Mouse (Mus musculus): ENCODE data around the gene Prkcb. TPM values are rescaled to one million over a fixed set of nuclear protein-coding genes. Genes with fewer than 3 reads are reported as not detected.

Prkcb gene
- polyA plus RNA-seq, 1 experiment from 2014 or later: 4.8 TPM

DNA sequence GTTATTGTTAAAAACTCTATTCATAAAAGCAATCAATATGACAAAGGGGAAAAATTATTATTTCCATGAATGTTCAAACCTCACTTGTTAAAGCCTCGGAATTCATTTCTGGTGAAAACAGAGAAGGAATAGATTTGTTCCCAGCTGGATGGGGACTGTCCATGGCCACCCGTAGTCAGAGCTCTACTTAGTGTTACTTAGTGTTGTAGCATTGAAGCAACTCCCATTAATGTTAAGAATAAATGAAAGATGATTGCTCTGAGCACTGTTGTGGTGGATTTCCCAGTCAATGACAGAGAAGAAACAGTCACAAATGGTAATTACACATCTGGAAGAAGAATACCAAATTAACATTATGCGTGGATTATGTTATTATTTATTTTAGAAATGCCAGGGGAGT, 89.4 kb downstream of the Prkcb start:
- no peak overlapping the region for H3K4me3 ChIP-seq (ENCODE audit: low read length)
- H3K36me3 ChIP-seq (ENCODE audit: insufficient read depth, low read length): no peaks in the 10 kb centered on the region
- 88% methylated on average over 3 of the region's 3 CpGs for WGBS
- H3K4me2 ChIP-seq (replicated peaks; ENCODE audit: low read depth, low read length): no peak overlapping the region
- no peaks in the 10 kb centered on the region for H3K4me1 ChIP-seq (ENCODE audit: insufficient read depth, low read length)
- no peaks in the 10 kb centered on the region for H3K9me3 ChIP-seq (ENCODE audit: low read length)
- H3K27ac ChIP-seq (ENCODE audit: low read length): no peak overlapping the region
- no peaks in the 10 kb centered on the region for H3K27me3 ChIP-seq (ENCODE audit: insufficient read depth, low read length)
- H3K9ac ChIP-seq (replicated peaks; ENCODE audit: low read length): no peak overlapping the region
- no peak for ATAC-seq (ENCODE audit: low FRiP score, low TSS enrichment)

DNA sequence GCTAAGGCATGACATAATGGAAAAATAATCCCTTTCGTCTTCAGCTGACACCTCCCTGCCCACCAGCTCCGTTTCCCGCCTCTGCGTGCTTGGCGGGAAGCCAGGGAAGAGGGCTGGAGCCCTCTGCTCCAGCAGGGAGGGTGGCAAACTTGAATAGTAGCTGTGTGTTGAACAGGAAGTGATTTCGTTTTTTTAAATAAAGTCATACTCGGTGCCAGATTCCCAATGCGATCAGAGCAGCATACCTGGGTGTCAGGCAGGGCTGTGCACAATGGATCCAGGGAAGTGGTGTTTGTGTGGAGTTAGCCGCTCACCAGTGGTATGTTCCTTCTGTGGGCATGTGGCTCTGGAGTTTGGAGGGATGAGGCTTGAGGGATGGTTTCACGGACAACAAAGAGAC, 89.9 kb downstream of the Prkcb start:
- no peaks in the 10 kb centered on the region for H3K36me3 ChIP-seq (ENCODE audit: insufficient read depth, low read length)
- H3K27ac ChIP-seq (ENCODE audit: low read length): no peak overlapping the region
- H3K27me3 ChIP-seq (ENCODE audit: insufficient read depth, low read length): no peaks in the 10 kb centered on the region
- H3K9ac ChIP-seq (replicated peaks; ENCODE audit: low read length): no peak overlapping the region
- ATAC-seq (ENCODE audit: low FRiP score, low TSS enrichment): no peak
- H3K4me1 ChIP-seq (ENCODE audit: insufficient read depth, low read length): no peaks in the 10 kb centered on the region
- H3K9me3 ChIP-seq (ENCODE audit: low read length): no peaks in the 10 kb centered on the region
- 50% methylated on average over 10 of the region's 10 CpGs for WGBS
- no peak overlapping the region for H3K4me3 ChIP-seq (ENCODE audit: low read length)
- H3K4me2 ChIP-seq (replicated peaks; ENCODE audit: low read depth, low read length): no peak overlapping the region

DNA sequence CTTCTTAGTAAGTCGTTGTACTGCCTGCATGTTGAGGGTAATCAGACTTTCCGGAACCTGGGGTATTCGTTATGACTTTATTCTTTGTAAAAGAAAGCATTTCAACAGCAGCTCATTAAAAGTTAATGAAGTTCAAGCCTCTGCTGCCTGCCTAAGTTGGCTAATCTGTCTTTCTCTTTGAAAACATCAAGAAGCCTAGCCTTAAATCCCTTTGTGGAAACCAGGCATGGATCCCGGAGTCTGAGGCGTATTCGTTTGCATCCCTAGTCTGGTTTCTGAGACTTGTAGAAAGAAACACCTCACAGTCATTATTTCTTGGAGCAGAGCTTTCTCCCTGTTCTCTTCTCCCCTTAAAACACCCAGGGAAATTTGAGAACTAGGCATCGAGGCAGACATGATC, 90.7 kb downstream of the Prkcb start:
- Histone ChIP-seq H3K9me3 (ENCODE audit: low read length) (no peaks in the 10 kb centered on the region), H3K9ac (replicated peaks; ENCODE audit: low read length) (no peak overlapping the region), H3K4me1 (ENCODE audit: insufficient read depth, low read length) (no peaks in the 10 kb centered on the region), H3K4me3 (ENCODE audit: low read length) (no peak overlapping the region), H3K4me2 (replicated peaks; ENCODE audit: low read depth, low read length) (no peak overlapping the region), H3K36me3 (ENCODE audit: insufficient read depth, low read length) (no peaks in the 10 kb centered on the region), H3K27ac (ENCODE audit: low read length) (no peak overlapping the region), H3K27me3 (ENCODE audit: insufficient read depth, low read length) (no peaks in the 10 kb centered on the region)
- ATAC-seq (ENCODE audit: low FRiP score, low TSS enrichment): no peak
- WGBS: 66% methylated on average over 7 of the region's 7 CpGs

DNA sequence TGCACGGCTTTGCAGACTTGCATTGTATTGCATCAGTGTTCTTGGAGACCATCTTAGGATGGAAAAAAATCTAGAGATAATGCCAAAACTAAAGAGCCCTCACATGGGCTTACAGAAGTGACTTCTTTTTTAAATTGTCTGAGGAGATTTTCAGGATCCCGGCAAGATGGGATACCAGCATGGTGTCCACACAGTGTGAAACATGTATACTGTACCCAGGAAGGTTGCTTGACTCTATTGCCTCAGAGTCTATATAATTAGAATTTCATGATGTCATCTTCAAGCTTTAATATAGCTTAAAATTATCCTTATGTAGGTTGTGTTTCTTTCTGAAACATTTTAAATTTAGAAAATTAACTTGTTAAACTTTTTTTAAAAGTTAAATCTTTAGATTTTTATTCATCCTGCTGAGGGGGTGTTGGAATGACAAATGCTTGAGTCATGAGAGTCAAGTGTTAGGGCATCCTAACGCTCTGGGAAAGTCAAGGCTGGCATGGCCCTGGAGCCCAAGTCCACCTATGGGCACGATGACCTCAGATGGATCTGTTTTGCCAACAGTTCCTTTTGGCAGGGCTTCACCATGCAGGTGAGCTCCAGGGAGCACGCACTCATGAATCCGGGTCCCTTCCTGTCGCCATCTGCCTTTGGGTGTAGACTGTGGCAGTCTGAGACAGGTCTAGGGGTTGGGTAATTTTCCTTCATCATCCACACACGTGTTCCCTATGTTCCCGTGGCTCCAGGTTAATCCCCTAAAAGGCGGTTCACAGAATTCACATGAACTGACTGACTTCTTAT, 92.0 kb downstream of the Prkcb start:
- no peaks in the 10 kb centered on the region for H3K27me3 ChIP-seq (ENCODE audit: insufficient read depth, low read length)
- H3K4me2 ChIP-seq (replicated peaks; ENCODE audit: low read depth, low read length): no peak overlapping the region

DNA sequence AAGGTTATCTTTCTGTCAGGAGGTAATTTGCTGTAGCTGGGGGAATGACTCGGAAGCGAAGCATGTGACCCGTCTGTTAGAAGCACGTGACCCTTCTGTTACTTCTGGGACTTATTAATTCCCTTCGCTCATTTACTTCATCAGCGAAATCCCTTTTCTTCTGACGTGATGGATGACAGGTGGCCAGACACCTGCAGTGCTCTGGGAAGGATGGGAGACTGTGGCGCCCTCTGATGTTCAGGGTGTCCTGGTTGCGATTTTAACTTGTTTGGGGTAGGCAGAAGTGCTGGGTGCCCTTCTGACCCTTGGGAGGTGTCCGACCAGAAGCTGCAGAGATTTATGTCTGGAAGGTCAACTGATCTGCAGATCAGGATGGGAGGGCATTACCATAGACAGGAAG, 93.0 kb downstream of the Prkcb start:
- H3K27ac ChIP-seq (ENCODE audit: low read length): no peak overlapping the region
- no peak for ATAC-seq (ENCODE audit: low FRiP score, low TSS enrichment)
- H3K9me3 ChIP-seq (ENCODE audit: low read length): no peaks in the 10 kb centered on the region
- H3K4me2 ChIP-seq (replicated peaks; ENCODE audit: low read depth, low read length): no peak overlapping the region
- no peaks in the 10 kb centered on the region for H3K36me3 ChIP-seq (ENCODE audit: insufficient read depth, low read length)
- H3K27me3 ChIP-seq (ENCODE audit: insufficient read depth, low read length): no peaks in the 10 kb centered on the region
- 24% methylated on average over 10 of the region's 10 CpGs for WGBS
- no peak overlapping the region for H3K4me3 ChIP-seq (ENCODE audit: low read length)
- no peak overlapping the region for H3K9ac ChIP-seq (replicated peaks; ENCODE audit: low read length)
- H3K4me1 ChIP-seq (ENCODE audit: insufficient read depth, low read length): no peaks in the 10 kb centered on the region

More for the DNA sequence above, 92.0 kb downstream of the Prkcb start:
- WGBS: 88% methylated on average over 10 of the region's 10 CpGs
- no peaks in the 10 kb centered on the region for H3K4me1 ChIP-seq (ENCODE audit: insufficient read depth, low read length)
- ATAC-seq (ENCODE audit: low FRiP score, low TSS enrichment): no peak
- H3K36me3 ChIP-seq (ENCODE audit: insufficient read depth, low read length): no peaks in the 10 kb centered on the region
- H3K9me3 ChIP-seq (ENCODE audit: low read length): no peaks in the 10 kb centered on the region
- H3K27ac ChIP-seq (ENCODE audit: low read length): no peak overlapping the region
- H3K4me3 ChIP-seq (ENCODE audit: low read length): no peak overlapping the region
- no peak overlapping the region for H3K9ac ChIP-seq (replicated peaks; ENCODE audit: low read length)

DNA sequence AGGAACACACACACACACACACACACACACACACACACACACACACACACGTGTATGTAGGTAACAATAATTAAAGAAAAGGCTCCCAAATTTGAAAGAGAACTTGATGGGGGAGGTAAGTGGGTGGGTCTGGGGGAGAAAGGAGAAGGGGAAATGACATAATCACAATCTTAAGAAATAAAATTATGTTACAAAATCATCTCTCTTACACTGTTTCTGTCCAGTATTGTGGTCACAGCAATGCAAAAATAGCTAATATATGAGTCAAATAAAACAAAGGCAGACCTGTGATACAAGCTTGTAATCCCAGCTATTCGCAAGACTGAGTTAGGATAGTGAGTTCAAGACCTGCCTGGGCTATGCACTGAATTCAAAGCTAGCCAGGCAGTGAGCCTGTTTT, 94.7 kb downstream of the Prkcb start:
- H3K9ac ChIP-seq (replicated peaks; ENCODE audit: low read length): no peak overlapping the region

DNA sequence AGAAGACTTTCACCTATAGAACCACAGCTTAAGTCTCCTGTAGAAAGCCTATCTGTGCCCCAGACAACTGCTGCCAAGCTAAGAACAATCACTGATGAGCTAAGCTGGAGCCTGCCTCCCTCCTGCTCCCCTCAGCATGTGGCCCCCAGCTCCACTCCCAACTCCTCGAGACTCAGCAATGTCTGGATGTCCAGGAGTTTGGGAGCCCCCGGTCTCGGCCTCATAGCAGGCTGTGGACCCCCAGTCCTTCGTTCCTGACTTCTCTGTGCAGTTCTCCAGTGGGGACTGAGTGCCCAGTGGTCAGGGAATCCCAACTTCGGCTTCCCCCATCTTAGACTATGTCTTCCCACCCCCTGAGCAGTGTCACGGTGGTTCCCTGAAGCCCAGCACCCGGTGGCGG, 96.3 kb downstream of the Prkcb start:
- Histone ChIP-seq H3K9ac (replicated peaks; ENCODE audit: low read length) (no peak overlapping the region), H3K27me3 (ENCODE audit: insufficient read depth, low read length) (no peaks in the 10 kb centered on the region), H3K4me3 (ENCODE audit: low read length) (no peak overlapping the region), H3K9me3 (ENCODE audit: low read length) (no peaks in the 10 kb centered on the region), H3K27ac (ENCODE audit: low read length) (no peak overlapping the region), H3K36me3 (ENCODE audit: insufficient read depth, low read length) (no peaks in the 10 kb centered on the region), H3K4me1 (ENCODE audit: insufficient read depth, low read length) (no peaks in the 10 kb centered on the region), H3K4me2 (replicated peaks; ENCODE audit: low read depth, low read length) (no peak overlapping the region)
- no peak for ATAC-seq (ENCODE audit: low FRiP score, low TSS enrichment)
- WGBS: 89% methylated on average over 8 of the region's 8 CpGs

More for the DNA sequence above, 94.7 kb downstream of the Prkcb start:
- no peak for ATAC-seq (ENCODE audit: low FRiP score, low TSS enrichment)
- H3K4me3 ChIP-seq (ENCODE audit: low read length): no peak overlapping the region
- 74% methylated on average over 2 of the region's 2 CpGs for WGBS
- no peaks in the 10 kb centered on the region for H3K27me3 ChIP-seq (ENCODE audit: insufficient read depth, low read length)
- no peaks in the 10 kb centered on the region for H3K9me3 ChIP-seq (ENCODE audit: low read length)
- no peaks in the 10 kb centered on the region for H3K36me3 ChIP-seq (ENCODE audit: insufficient read depth, low read length)
- H3K27ac ChIP-seq (ENCODE audit: low read length): no peak overlapping the region
- H3K4me2 ChIP-seq (replicated peaks; ENCODE audit: low read depth, low read length): no peak overlapping the region
- H3K4me1 ChIP-seq (ENCODE audit: insufficient read depth, low read length): no peaks in the 10 kb centered on the region

DNA sequence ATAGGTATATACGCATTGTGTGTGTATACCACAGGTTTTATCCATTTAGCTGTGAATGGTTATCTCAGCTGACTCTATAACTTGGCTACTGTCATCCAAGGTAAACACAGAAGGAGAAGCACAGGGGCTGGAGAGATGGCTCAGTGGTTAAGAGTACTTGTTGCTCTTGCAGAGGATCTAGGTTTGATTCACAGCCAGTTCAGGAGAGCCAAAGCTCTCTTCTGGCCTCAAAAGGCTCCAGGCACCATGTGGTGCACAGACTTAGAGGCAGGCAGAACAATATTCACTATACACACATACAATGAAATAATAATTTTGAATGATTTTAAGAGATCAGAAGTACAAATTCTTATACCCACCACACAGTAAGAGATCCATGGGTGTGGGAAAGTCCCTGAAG, 98.0 kb downstream of the Prkcb start:
- ATAC-seq (ENCODE audit: low FRiP score, low TSS enrichment): no peak
- no peak overlapping the region for H3K4me2 ChIP-seq (replicated peaks; ENCODE audit: low read depth, low read length)
- WGBS: 100% methylated on average over 1 of the region's 1 CpGs

DNA sequence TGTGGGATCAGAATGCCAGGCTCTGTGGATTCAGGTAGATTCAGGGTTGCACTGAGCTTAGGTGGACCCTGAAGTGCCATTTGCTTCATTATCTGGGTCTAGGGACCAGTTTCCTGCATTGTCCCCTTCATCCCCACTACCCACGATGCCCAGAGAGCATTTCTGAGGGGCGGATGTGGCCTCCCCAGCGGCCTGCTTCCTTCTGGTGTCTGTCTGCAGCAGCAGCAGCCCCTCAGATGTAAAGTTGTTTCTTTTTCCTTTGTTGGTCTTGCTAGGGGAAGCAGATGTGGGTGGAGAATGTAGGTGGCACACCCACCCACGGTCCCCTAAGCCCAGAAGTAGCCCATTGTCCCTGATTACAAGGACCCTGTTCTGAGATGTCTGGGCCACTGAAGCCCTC, 99.3 kb downstream of the Prkcb start:
- H3K36me3 ChIP-seq (ENCODE audit: insufficient read depth, low read length): no peaks in the 10 kb centered on the region
- 68% methylated on average over 4 of the region's 4 CpGs for WGBS
- no peaks in the 10 kb centered on the region for H3K27me3 ChIP-seq (ENCODE audit: insufficient read depth, low read length)
- ATAC-seq (ENCODE audit: low FRiP score, low TSS enrichment): no peak
- no peak overlapping the region for H3K4me3 ChIP-seq (ENCODE audit: low read length)
- no peaks in the 10 kb centered on the region for H3K9me3 ChIP-seq (ENCODE audit: low read length)
- H3K27ac ChIP-seq (ENCODE audit: low read length): no peak overlapping the region
- H3K4me1 ChIP-seq (ENCODE audit: insufficient read depth, low read length): no peaks in the 10 kb centered on the region
- H3K9ac ChIP-seq (replicated peaks; ENCODE audit: low read length): no peak overlapping the region
- H3K4me2 ChIP-seq (replicated peaks; ENCODE audit: low read depth, low read length): no peak overlapping the region

More for the DNA sequence above, 98.0 kb downstream of the Prkcb start:
- Histone ChIP-seq H3K27me3 (ENCODE audit: insufficient read depth, low read length) (no peaks in the 10 kb centered on the region), H3K9ac (replicated peaks; ENCODE audit: low read length) (no peak overlapping the region), H3K4me1 (ENCODE audit: insufficient read depth, low read length) (no peaks in the 10 kb centered on the region), H3K9me3 (ENCODE audit: low read length) (no peaks in the 10 kb centered on the region), H3K4me3 (ENCODE audit: low read length) (no peak overlapping the region), H3K27ac (ENCODE audit: low read length) (no peak overlapping the region), H3K36me3 (ENCODE audit: insufficient read depth, low read length) (no peaks in the 10 kb centered on the region)

DNA sequence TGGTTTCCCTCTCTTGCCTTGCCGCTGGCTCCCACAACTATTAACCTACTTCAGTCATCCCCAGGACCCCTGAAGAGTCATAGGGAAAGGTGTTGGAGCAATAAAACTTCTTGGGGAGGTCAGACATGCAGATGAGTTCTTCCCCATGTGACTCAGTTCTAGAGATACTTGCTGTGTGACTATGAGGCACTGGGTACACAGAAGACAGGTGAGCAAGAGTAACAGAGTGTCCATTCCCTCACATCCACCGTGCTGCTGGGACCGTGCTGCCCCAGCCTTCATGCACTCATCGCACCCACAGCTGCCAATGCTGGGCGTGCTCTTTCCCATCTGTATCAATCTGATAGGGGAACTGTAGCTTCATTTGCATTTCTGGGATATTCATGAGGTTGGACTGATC, 100.3 kb downstream of the Prkcb start:
- H3K4me3 ChIP-seq (ENCODE audit: low read length): no peak overlapping the region
- H3K27me3 ChIP-seq (ENCODE audit: insufficient read depth, low read length): no peaks in the 10 kb centered on the region
- H3K36me3 ChIP-seq (ENCODE audit: insufficient read depth, low read length): no peaks in the 10 kb centered on the region
- H3K27ac ChIP-seq (ENCODE audit: low read length): no peak overlapping the region
- WGBS: 74% methylated on average over 5 of the region's 5 CpGs
- no peak for ATAC-seq (ENCODE audit: low FRiP score, low TSS enrichment)
- no peaks in the 10 kb centered on the region for H3K4me1 ChIP-seq (ENCODE audit: insufficient read depth, low read length)
- no peak overlapping the region for H3K4me2 ChIP-seq (replicated peaks; ENCODE audit: low read depth, low read length)
- H3K9me3 ChIP-seq (ENCODE audit: low read length): no peaks in the 10 kb centered on the region
- H3K9ac ChIP-seq (replicated peaks; ENCODE audit: low read length): no peak overlapping the region

Measured in kidney, embryonic 16.5 days (tissue).